Mouse (Mus musculus): Measurements from ENCODE around the gene Meiob.

Gene Meiob

DNA sequence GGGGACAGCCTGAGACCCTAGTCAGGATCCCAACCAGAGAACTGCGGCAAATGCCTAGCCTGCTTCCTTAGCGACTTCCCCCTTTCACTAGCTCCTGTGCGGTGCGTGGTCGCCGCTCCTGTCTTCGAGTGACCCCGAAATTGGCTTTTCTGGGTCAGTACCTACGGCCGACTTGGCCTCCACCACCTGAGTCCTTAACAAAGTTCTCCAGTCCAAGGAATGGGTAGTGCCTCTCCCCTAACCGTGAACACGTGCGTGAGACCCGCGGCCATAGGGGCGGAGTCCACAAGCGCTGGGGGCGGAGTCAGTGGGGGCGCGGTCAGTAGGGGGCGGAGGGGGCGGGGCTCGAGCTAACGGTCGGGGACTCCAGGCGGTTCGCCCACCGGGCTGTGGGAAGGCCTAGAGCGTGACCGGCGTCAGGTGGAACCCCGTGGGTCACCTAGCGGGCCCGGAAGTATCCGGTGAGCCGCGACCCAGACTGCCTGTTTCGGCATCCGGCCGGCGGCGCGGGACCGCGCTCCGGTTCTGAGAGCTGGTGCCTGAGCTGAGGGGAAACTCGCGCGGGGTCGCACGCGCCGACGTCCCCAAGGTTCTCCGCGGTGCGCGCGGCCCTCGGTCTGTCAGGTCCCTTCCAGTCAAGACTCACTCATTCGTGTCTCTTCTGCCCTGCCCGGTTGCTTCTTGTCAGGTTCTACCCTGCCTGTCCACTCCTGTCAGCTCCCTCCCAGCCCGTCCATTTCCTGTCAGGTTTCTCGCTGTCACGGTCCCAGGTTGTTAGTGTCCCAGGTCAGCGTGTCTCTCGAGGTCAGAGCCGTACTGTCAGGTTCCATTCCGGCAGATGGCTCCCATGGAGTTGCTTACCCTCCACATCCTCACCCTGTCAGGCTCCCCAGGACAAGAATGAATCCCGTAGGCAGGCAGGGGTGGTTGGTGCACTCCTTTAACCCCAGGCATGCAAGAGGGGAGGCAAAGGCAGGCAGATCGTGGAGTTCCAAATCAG lies at the start of gene Meiob:
TSS of gene Meiob (plus strand) at position 338 of the 1,000 bp plus-strand sequence.
- DNase-seq (ENCODE audit: extremely low read depth, insufficient read length, low spot score): peak; percentile 26

- no peak for DNase-seq (ENCODE audit: extremely low read depth, insufficient read length, low spot score)
Observed at GRCm38 (mm10) chr17:24757394-24757793, 46.7 kb upstream of the Meiob start.

DNA sequence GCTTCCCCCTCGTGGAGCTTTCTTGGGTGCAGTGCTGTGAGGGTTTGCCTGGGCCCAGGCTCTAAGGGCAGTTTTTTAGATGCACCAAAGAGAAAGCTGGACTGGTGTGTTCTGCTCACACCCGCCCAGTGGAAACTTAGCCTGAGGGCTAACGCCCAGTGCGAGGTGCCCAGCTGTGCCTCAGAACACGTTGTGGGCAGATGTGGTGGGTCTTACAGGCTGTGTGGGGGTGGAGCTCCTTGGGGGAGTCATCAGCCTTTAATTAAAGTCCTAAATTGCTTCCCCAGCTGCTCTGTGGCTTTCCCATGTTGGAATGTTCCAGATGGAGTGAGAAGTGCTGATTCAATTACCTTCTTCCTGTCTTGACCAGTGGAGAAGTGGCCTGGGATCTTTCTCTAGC lies 43.0 kb upstream of the Meiob start:
- no peak for DNase-seq (ENCODE audit: extremely low read depth, insufficient read length, low spot score)

- DNase-seq (ENCODE audit: extremely low read depth, insufficient read length, low spot score): no peak
Observed at GRCm38 (mm10) chr17:24765016-24765905, 38.8 kb upstream of the Meiob start.

- no peak for DNase-seq (ENCODE audit: extremely low read depth, insufficient read length, low spot score)
Observed at GRCm38 (mm10) chr17:24766266-24766875, 37.7 kb upstream of the Meiob start.

- no peak for DNase-seq (ENCODE audit: extremely low read depth, insufficient read length, low spot score)
Observed at GRCm38 (mm10) chr17:24769146-24769545, 34.9 kb upstream of the Meiob start.

GRCm38 (mm10) chr17:24773241-24773640 lies 30.8 kb upstream of the Meiob start:
- DNase-seq (ENCODE audit: extremely low read depth, insufficient read length, low spot score): no peak

- no peak for DNase-seq (ENCODE audit: extremely low read depth, insufficient read length, low spot score)
Observed at GRCm38 (mm10) chr17:24775173-24775572, 28.9 kb upstream of the Meiob start.

GRCm38 (mm10) chr17:24777073-24777472 lies 27.0 kb upstream of the Meiob start:
- no peak for DNase-seq (ENCODE audit: extremely low read depth, insufficient read length, low spot score)

GRCm38 (mm10) chr17:24780821-24781220 lies 23.3 kb upstream of the Meiob start:
- no peak for DNase-seq (ENCODE audit: extremely low read depth, insufficient read length, low spot score)

GRCm38 (mm10) chr17:24792190-24792589 lies 11.9 kb upstream of the Meiob start:
- no peak for DNase-seq (ENCODE audit: extremely low read depth, insufficient read length, low spot score)

- no peak for DNase-seq (ENCODE audit: extremely low read depth, insufficient read length, low spot score)
Observed at GRCm38 (mm10) chr17:24794791-24795190, 9.3 kb upstream of the Meiob start.

- DNase-seq (ENCODE audit: extremely low read depth, insufficient read length, low spot score): no peak
Observed at GRCm38 (mm10) chr17:24796969-24797368, 7.1 kb upstream of the Meiob start.

- no peak for DNase-seq (ENCODE audit: extremely low read depth, insufficient read length, low spot score)
Observed at GRCm38 (mm10) chr17:24798229-24798628, 5.9 kb upstream of the Meiob start.

GRCm38 (mm10) chr17:24799476-24799875 lies 4.6 kb upstream of the Meiob start:
- DNase-seq (ENCODE audit: extremely low read depth, insufficient read length, low spot score): no peak

GRCm38 (mm10) chr17:24800524-24800923 lies 3.6 kb upstream of the Meiob start:
- no peak for DNase-seq (ENCODE audit: extremely low read depth, insufficient read length, low spot score)

DNA sequence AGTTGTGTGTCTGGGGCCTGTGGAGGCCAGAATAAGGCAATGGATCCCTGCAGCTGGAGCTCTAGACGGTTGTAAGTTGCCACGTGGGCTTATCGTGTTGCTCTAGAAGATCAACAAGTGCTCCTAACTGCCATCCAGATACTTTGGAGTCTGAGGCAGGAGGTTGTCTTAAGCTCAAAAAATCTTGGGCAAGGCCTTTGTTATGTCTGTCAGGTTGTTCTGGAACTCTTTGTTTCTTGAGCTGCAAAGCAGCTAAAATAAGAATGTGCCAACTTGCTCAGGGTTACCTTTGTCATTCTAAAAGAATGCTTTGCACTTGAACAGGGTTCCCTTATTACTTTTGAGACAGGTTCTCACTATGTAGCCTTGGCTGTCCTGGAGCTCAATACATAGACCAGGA lies 7.1 kb downstream of the Meiob start:
- no peak for DNase-seq (ENCODE audit: extremely low read depth, insufficient read length, low spot score)

DNA sequence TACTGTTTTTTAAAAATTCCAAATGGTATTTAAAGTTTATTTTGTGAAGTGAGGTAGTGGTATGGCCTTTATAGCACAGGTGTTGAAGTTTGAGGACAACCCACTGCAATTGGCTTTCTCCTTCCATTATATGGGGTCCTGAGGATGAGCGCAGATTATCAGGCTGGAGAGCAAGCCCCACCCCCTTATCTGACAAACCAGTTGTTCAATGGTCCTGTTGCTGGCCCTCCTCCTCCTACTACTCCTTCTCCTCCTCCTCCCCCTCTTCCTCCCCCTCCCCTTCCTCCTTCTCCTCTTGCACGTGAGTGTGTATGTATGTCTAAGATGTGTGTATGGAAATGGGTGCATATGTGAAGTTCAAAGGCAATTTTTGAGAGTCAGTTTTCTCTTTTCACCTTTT lies 8.1 kb downstream of the Meiob start:
- DNase-seq (ENCODE audit: extremely low read depth, insufficient read length, low spot score): no peak

DNA sequence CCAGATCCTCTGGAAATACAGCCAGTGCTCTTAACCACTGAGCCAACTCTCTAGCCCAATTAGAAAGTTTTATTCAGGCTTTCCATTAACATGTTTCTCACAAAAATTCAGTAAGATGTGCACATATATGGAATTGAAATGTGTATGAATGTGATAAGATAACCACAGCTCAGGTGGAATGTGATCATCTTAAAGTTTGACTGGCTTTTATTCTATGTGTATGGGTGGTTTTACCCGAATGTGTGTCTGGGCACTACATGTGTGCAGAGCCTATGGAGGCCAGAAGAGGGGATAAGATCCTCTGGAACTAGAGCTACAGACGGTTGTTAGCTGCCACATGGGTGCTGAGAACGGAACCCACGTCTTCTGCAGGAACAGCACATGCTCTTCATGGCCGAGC lies 11.2 kb downstream of the Meiob start:
- DNase-seq (ENCODE audit: extremely low read depth, insufficient read length, low spot score): no peak

DNA sequence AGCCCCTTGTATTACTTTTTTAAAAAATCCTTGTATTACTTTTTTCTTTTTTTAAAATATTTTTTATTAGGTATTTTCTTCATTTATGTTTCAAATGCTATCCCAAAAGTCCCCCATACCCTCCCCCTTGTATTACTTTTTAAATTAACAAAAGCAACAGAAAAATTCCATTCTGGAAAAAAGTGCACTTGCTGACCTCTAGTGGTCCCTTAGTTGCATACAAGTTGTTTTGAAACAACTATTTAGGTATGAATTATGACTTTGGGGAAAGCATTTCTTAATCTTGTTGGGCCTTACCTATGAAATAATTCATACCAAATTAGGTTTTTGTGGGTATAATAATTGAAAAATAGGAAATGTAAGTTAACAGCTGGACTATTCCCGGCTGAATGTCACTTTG lies 13.4 kb downstream of the Meiob start:
- no peak for DNase-seq (ENCODE audit: extremely low read depth, insufficient read length, low spot score)

DNA sequence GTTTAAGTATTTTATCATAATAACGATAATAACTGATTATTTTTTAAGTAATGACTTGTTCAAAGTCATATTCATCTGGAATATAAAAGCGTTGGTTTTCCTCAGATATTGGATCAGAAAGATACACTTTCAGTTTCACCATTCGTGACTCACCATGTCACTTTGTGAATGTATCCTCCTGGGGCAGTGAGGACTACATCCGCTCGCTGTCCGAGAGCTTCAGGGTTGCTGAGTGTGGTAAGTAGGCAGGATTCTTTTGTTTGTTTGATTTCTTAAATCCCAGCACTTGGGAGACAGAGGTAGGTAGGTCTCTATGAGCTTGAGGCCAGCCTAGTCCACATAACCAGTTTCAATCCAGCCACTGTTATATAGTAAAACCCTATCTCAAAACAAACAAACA lies 14.1 kb downstream of the Meiob start:
- DNase-seq (ENCODE audit: extremely low read depth, insufficient read length, low spot score): peak; percentile 23

Measured in 3134 (cell line).